Mouse (Mus musculus) megakaryocyte, embryonic 14.5 days (primary cell): ENCODE results near the gene Gab2.

Experiments used
- FLI1 ChIP-seq: IDR thresholded peaks from 2 replicates; pipeline ENCODE4 v1.6.1; 2012; ENCODE audit warnings: low read length, inconsistent platforms, mixed read lengths
- GATA1 ChIP-seq: IDR thresholded peaks from 3 replicates; pipeline ENCODE4 v1.6.1; 2012; ENCODE audit warnings: mixed read lengths, low read length, inconsistent platforms, borderline replicate concordance

DNA sequence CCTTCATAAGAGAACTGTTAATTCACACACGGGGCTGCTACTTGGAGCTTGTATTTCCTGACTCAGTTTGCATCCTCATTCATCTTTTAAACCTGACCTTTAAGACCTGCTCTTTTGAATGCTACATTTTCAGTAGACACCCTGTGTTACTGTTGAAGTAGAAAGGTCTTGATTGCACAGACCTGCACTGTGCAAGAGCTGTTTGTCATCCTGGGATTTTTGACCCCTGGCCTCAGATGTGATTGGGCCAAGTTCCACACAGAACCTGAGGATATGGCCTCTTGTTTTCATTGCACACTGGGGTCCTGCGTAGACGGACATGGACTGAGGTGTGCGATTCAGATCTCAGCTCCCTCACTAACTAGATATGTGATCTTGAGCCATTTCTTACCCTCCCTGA is 257.2 kb downstream of the Gab2 start:
- TF ChIP-seq GATA1 (no peak), FLI1 (no peak)
